Mouse (Mus musculus): ENCODE measurements around the gene Psg19. TPM values are rescaled to one million over a fixed set of nuclear protein-coding genes. Genes with fewer than 3 reads are reported as not detected.

Gene Psg19
- polyA plus RNA-seq (2015; fragmentation: Nextera tagmentation; extraction: Ambion mirVana): not detected in 2 replicates

- 74% methylated on average over 1 of the region's 1 CpGs for WGBS
- Histone ChIP-seq H3K27me3 (no peaks in the 10 kb centered on the region), H3K4me1 (no peaks in the 10 kb centered on the region), H3K9ac (no peak within 1 kb of the TSS), H3K27ac (no peak within 1 kb of the TSS), H3K4me2 (no peak within 1 kb of the TSS), H3K4me3 (no peak within 1 kb of the TSS), H3K36me3 (no peaks in the 10 kb centered on the region), H3K9me3 (no peaks in the 10 kb centered on the region)
- ATAC-seq (ENCODE audit: borderline replicate concordance, extremely low read depth, low FRiP score, low TSS enrichment): no peak
These were observed at the start of gene Psg19 for GRCm38 (mm10) chr7:18798420-18798819. Gene Psg19 (minus strand): TSS chr7:18798520.

GRCm38 (mm10) chr7:18844811-18845210, 46.5 kb upstream of the Psg19 start:
- H3K4me3 ChIP-seq: no peak overlapping the region
- 31% methylated on average over 5 of the region's 5 CpGs for WGBS

GRCm38 (mm10) chr7:18841174-18841567, 42.9 kb upstream of the Psg19 start:
- Histone ChIP-seq H3K27ac (peak overlapping the region; percentile 89), H3K9ac (peak overlapping the region; percentile 37), H3K27me3 (no peaks in the 10 kb centered on the region), H3K4me3 (peak overlapping the region; percentile 41), H3K36me3 (no peaks in the 10 kb centered on the region), H3K9me3 (no peaks in the 10 kb centered on the region), H3K4me2 (peak overlapping the region; percentile 66), H3K4me1 (peaks cover 16% of the 10 kb centered on the region)
- WGBS: 85% methylated on average over 1 of the region's 1 CpGs
- no peak for ATAC-seq (ENCODE audit: borderline replicate concordance, extremely low read depth, low FRiP score, low TSS enrichment)

More at GRCm38 (mm10) chr7:18844811-18845210, 46.5 kb upstream of the Psg19 start:
- Histone ChIP-seq H3K9me3 (no peaks in the 10 kb centered on the region), H3K9ac (no peak overlapping the region), H3K27me3 (no peaks in the 10 kb centered on the region), H3K4me2 (no peak overlapping the region), H3K4me1 (peaks cover 10% of the 10 kb centered on the region), H3K36me3 (no peaks in the 10 kb centered on the region), H3K27ac (no peak overlapping the region)
- ATAC-seq (ENCODE audit: borderline replicate concordance, extremely low read depth, low FRiP score, low TSS enrichment): no peak

- 3% methylated on average over 14 of the region's 17 CpGs for WGBS
- Histone ChIP-seq H3K4me1 (peaks cover 16% of the 10 kb centered on the region), H3K27ac (peak overlapping the region; percentile 94), H3K4me3 (peak overlapping the region; percentile 41), H3K9ac (peak overlapping the region; percentile 64), H3K9me3 (no peaks in the 10 kb centered on the region), H3K36me3 (no peaks in the 10 kb centered on the region), H3K4me2 (peak overlapping the region; percentile 66), H3K27me3 (no peaks in the 10 kb centered on the region)
- peak; percentile 86 for ATAC-seq (ENCODE audit: borderline replicate concordance, extremely low read depth, low FRiP score, low TSS enrichment)
These were observed 42.3 kb upstream of the Psg19 start for GRCm38 (mm10) chr7:18840386-18841173.

- H3K9me3 ChIP-seq: no peaks in the 10 kb centered on the region
- 5% methylated on average over 3 of the region's 3 CpGs for WGBS
- H3K4me3 ChIP-seq: peak within 1 kb of the TSS; percentile 41
- H3K27me3 ChIP-seq: no peaks in the 10 kb centered on the region
- peak within 1 kb of the TSS; percentile 94 for H3K27ac ChIP-seq
- H3K9ac ChIP-seq: peak within 1 kb of the TSS; percentile 64
- H3K4me2 ChIP-seq: peak within 1 kb of the TSS; percentile 66
- H3K36me3 ChIP-seq: no peaks in the 10 kb centered on the region
- ATAC-seq (ENCODE audit: borderline replicate concordance, extremely low read depth, low FRiP score, low TSS enrichment): peak; percentile 52; the same call in 1 of the 2 replicates
- H3K4me1 ChIP-seq: peaks cover 16% of the 10 kb centered on the region
These were observed 41.5 kb upstream of the Psg19 start, which contains the start of gene Mill2 for GRCm38 (mm10) chr7:18839865-18840264. Gene Mill2 (plus strand): TSS chr7:18839966.

- Histone ChIP-seq H3K27me3 (no peaks in the 10 kb centered on the region), H3K4me2 (no peak overlapping the region), H3K36me3 (no peaks in the 10 kb centered on the region), H3K9me3 (no peaks in the 10 kb centered on the region), H3K27ac (no peak overlapping the region), H3K9ac (no peak overlapping the region), H3K4me3 (no peak overlapping the region), H3K4me1 (no peaks in the 10 kb centered on the region)
- 39% methylated on average over 13 of the region's 13 CpGs for WGBS
- ATAC-seq (ENCODE audit: borderline replicate concordance, extremely low read depth, low FRiP score, low TSS enrichment): no peak
These were observed 34.0 kb upstream of the Psg19 start for GRCm38 (mm10) chr7:18832298-18832697.

GRCm38 (mm10) chr7:18829545-18829944, 31.2 kb upstream of the Psg19 start:
- no peaks in the 10 kb centered on the region for H3K9me3 ChIP-seq
- H3K36me3 ChIP-seq: no peaks in the 10 kb centered on the region
- no peak for ATAC-seq (ENCODE audit: borderline replicate concordance, extremely low read depth, low FRiP score, low TSS enrichment)
- WGBS: 80% methylated on average over 7 of the region's 7 CpGs
- no peak overlapping the region for H3K4me3 ChIP-seq
- no peak overlapping the region for H3K4me2 ChIP-seq
- H3K27ac ChIP-seq: no peak overlapping the region
- H3K9ac ChIP-seq: no peak overlapping the region
- H3K27me3 ChIP-seq: no peaks in the 10 kb centered on the region
- no peaks in the 10 kb centered on the region for H3K4me1 ChIP-seq

- Histone ChIP-seq H3K9ac (no peak overlapping the region), H3K4me1 (no peaks in the 10 kb centered on the region), H3K27ac (no peak overlapping the region), H3K4me3 (no peak overlapping the region), H3K36me3 (no peaks in the 10 kb centered on the region), H3K9me3 (no peaks in the 10 kb centered on the region), H3K4me2 (no peak overlapping the region), H3K27me3 (no peaks in the 10 kb centered on the region)
- no peak for ATAC-seq (ENCODE audit: borderline replicate concordance, extremely low read depth, low FRiP score, low TSS enrichment)
- 56% methylated on average over 9 of the region's 9 CpGs for WGBS
These were observed 30.3 kb upstream of the Psg19 start for GRCm38 (mm10) chr7:18828592-18828991.

GRCm38 (mm10) chr7:18827792-18828546, 29.6 kb upstream of the Psg19 start:
- WGBS: 58% methylated on average over 26 of the region's 26 CpGs
- H3K27me3 ChIP-seq: no peaks in the 10 kb centered on the region

GRCm38 (mm10) chr7:18821507-18821906, 23.2 kb upstream of the Psg19 start, which contains the start of gene Psg17:
Gene Psg17 (minus strand): TSS chr7:18821607.
- no peaks in the 10 kb centered on the region for H3K4me1 ChIP-seq
- no peak within 1 kb of the TSS for H3K9ac ChIP-seq
- no peak within 1 kb of the TSS for H3K4me2 ChIP-seq
- H3K4me3 ChIP-seq: no peak within 1 kb of the TSS
- no peaks in the 10 kb centered on the region for H3K36me3 ChIP-seq
- H3K27ac ChIP-seq: no peak within 1 kb of the TSS
- no peak for ATAC-seq (ENCODE audit: borderline replicate concordance, extremely low read depth, low FRiP score, low TSS enrichment)
- no peaks in the 10 kb centered on the region for H3K9me3 ChIP-seq
- WGBS: 42% methylated on average over 3 of the region's 3 CpGs
- no peaks in the 10 kb centered on the region for H3K27me3 ChIP-seq

More at GRCm38 (mm10) chr7:18827792-18828546, 29.6 kb upstream of the Psg19 start:
- no peaks in the 10 kb centered on the region for H3K4me1 ChIP-seq
- H3K4me3 ChIP-seq: no peak overlapping the region
- ATAC-seq (ENCODE audit: borderline replicate concordance, extremely low read depth, low FRiP score, low TSS enrichment): 0 out of 2 replicates have a peak, but pooled peaks have one; percentile 14
- no peak overlapping the region for H3K4me2 ChIP-seq
- no peak overlapping the region for H3K27ac ChIP-seq
- H3K36me3 ChIP-seq: no peaks in the 10 kb centered on the region
- no peaks in the 10 kb centered on the region for H3K9me3 ChIP-seq
- H3K9ac ChIP-seq: no peak overlapping the region

- ATAC-seq (ENCODE audit: borderline replicate concordance, extremely low read depth, low FRiP score, low TSS enrichment): no peak
These were observed 20.0 kb upstream of the Psg19 start for GRCm38 (mm10) chr7:18818301-18818700.

GRCm38 (mm10) chr7:18803526-18803925, 5.2 kb upstream of the Psg19 start:
- no peak; the same call in 1 of the 2 replicates for ATAC-seq (ENCODE audit: borderline replicate concordance, extremely low read depth, low FRiP score, low TSS enrichment)
- Histone ChIP-seq H3K4me1 (no peaks in the 10 kb centered on the region), H3K27ac (no peak overlapping the region)

More at GRCm38 (mm10) chr7:18818301-18818700, 20.0 kb upstream of the Psg19 start:
- Histone ChIP-seq H3K9ac (no peak overlapping the region), H3K27ac (no peak overlapping the region), H3K4me2 (no peak overlapping the region), H3K36me3 (no peaks in the 10 kb centered on the region), H3K4me1 (no peaks in the 10 kb centered on the region), H3K27me3 (no peaks in the 10 kb centered on the region), H3K4me3 (no peak overlapping the region), H3K9me3 (no peaks in the 10 kb centered on the region)
- WGBS: 68% methylated on average over 9 of the region's 9 CpGs

More at GRCm38 (mm10) chr7:18803526-18803925, 5.2 kb upstream of the Psg19 start:
- Histone ChIP-seq H3K27me3 (no peaks in the 10 kb centered on the region), H3K9me3 (no peaks in the 10 kb centered on the region), H3K4me3 (no peak overlapping the region), H3K9ac (no peak overlapping the region), H3K4me2 (no peak overlapping the region), H3K36me3 (no peaks in the 10 kb centered on the region)

Measured in lung, embryonic 15.5 days (tissue).